Mouse (Mus musculus) midbrain, postnatal 0 days (tissue): Measurements from ENCODE around the gene Ptpn14. TPM values are rescaled to one million over a fixed set of nuclear protein-coding genes. Genes with fewer than 3 reads are reported as not detected.

Experiments
- ATAC-seq: fragments of 200-750 bp; cut with Nextera tagmentation; 2 replicates; pipeline ENCODE4 v1.8.0; 2017; ENCODE audit warnings: moderate number of reproducible peaks, mild to moderate bottlenecking, moderate TSS enrichment, moderate library complexity; ENCODE audit not compliant: low FRiP score
- DNase-seq: peaks from one replicate; pipeline ENCODE4 v3.0.0-alpha.2; 2015; ENCODE audit warnings: low spot score
- H3K27ac ChIP-seq: fragments of 300-500 bp; sonication (generic); 2 replicates; pipeline ENCODE4 v1.5.1; 2014; ENCODE audit warnings: low read depth, mild to moderate bottlenecking, low read length, mixed read lengths
- H3K27me3 ChIP-seq: fragments of 300-500 bp; sonication (generic); 2 replicates; pipeline ENCODE4 v1.6.1; 2014; ENCODE audit warnings: low read length, control low read depth, mixed read lengths; ENCODE audit not compliant: insufficient read depth
- H3K36me3 ChIP-seq: fragments of 300-500 bp; sonication (generic); 2 replicates; pipeline ENCODE4 v1.6.1; 2014; ENCODE audit warnings: low read length, control low read depth, mixed read lengths; ENCODE audit not compliant: insufficient read depth
- H3K4me1 ChIP-seq: fragments of 300-500 bp; sonication (generic); 2 replicates; pipeline ENCODE4 v1.6.1; 2014; ENCODE audit warnings: mild to moderate bottlenecking, control low read depth, antibody characterized with exemption, low read length, mixed read lengths; ENCODE audit not compliant: insufficient read depth
- H3K4me2 ChIP-seq: fragments of 300-500 bp; sonication (generic); 2 replicates; pipeline ENCODE4 v1.6.1; 2014; ENCODE audit warnings: low read depth, mild to moderate bottlenecking, low read length, mixed read lengths; ENCODE audit not compliant: poor library complexity, severe bottlenecking
- H3K4me3 ChIP-seq: fragments of 300-500 bp; sonication (generic); 2 replicates; pipeline ENCODE4 v1.5.1; 2014; ENCODE audit warnings: low read depth, mild to moderate bottlenecking, low read length, moderate library complexity
- H3K9ac ChIP-seq: fragments of 300-500 bp; sonication (generic); replicated peaks from 2 replicates; pipeline ENCODE4 v1.6.1; 2014; ENCODE audit warnings: mild to moderate bottlenecking, low read length, moderate library complexity, mixed read lengths; ENCODE audit not compliant: poor library complexity, severe bottlenecking
- H3K9me3 ChIP-seq: fragments of 300-500 bp; sonication (generic); 2 replicates; pipeline ENCODE4 v1.6.1; 2016; ENCODE audit warnings: low read length, control low read depth
- CTCF ChIP-seq: IDR thresholded peaks from 2 replicates; pipeline ENCODE4 v1.5.1; 2016; ENCODE audit warnings: antibody characterized with exemption, mild to moderate bottlenecking
- WGBS: fragments of 180-500 bp; shearing (Covaris S2); extraction: QIAGEN DNeasy Blood & Tissue Kit; methylation state at CpG from one replicate; pipeline ENCODE4 v1.1.7; 2014; 5-methylcytosine and 5-hydroxymethylcytosine counted together
- polyA plus RNA-seq: library from polyadenylated mRNA; unstranded; fragments of >200 nt; fragmentation: Nextera tagmentation; extraction: Ambion mirVana; gene quantifications from 2 replicates; pipeline ENCODE4 v1.2.1, GENCODE M21; 2015
- total RNA-seq: library from RNA; depleted of rRNA; stranded (reverse); fragments of >200 nt; gene quantifications from 2 replicates; pipeline ENCODE4 v1.2.3, GENCODE M21; 2014

Ptpn14 gene
- total and polyA plus RNA-seq, 2 experiments from 2014 or later: 1.1 to 6.5 TPM

DNA sequence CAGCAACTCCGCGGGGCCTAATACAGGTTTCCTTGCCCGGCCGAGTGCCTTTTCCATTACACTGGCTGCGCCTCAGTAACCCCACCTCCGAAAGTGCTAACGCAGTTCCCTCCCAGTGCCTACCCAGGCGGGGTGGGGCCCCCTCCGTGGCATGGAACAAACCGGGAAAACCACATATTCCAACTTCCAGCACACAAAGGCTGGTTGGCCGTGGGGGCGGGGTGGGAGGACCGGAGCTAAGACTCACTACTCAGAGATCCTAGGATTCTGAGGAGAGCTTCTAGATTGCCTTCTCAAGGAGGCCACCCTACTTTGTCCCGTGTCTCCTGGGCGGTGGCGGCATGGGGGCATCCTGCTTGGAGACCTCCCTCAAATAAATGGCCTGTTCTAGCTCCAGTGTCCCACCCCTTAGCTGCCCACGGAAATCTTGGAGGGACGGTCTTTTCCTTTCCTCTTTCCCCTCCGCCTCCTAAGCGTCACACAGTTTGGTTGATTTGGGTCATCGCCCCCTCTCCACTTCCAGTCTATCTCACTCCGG is 653 bp upstream of the Ptpn14 start:
- DNase-seq (no peak), ATAC-seq (0 out of 2 replicates have a peak, but pooled peaks have one; percentile 12)
- Histone ChIP-seq H3K27ac (no peak overlapping the region), H3K4me2 (peak overlapping the region; percentile 98), H3K36me3 (no peaks in the 10 kb centered on the region), H3K9me3 (no peaks in the 10 kb centered on the region), H3K9ac (0 out of 2 replicates have a peak overlapping the region, but pooled peaks have one; percentile 52), H3K27me3 (peaks cover 41% of the 10 kb centered on the region), H3K4me1 (no peaks in the 10 kb centered on the region), H3K4me3 (peak overlapping the region; percentile 62)
- WGBS: 3% methylated on average over 22 of the region's 22 CpGs
- no peak for TF ChIP-seq CTCF

GRCm38 (mm10) chr1:189728784-189729115 is 682 bp downstream of the Ptpn14 start:
- H3K4me2 ChIP-seq: peak overlapping the region; percentile 98
- no peaks in the 10 kb centered on the region for H3K4me1 ChIP-seq
- TF ChIP-seq CTCF: no peak
- no peaks in the 10 kb centered on the region for H3K9me3 ChIP-seq
- DNase-seq: no peak
- peaks cover 41% of the 10 kb centered on the region for H3K27me3 ChIP-seq
- no peak overlapping the region for H3K27ac ChIP-seq
- ATAC-seq: no peak
- peak overlapping the region; percentile 62 for H3K4me3 ChIP-seq
- H3K9ac ChIP-seq: peak overlapping the region; percentile 52; the same call in 1 of the 2 replicates
- H3K36me3 ChIP-seq: no peaks in the 10 kb centered on the region
- WGBS: under 1% methylated on average over 15 of the region's 15 CpGs

DNA sequence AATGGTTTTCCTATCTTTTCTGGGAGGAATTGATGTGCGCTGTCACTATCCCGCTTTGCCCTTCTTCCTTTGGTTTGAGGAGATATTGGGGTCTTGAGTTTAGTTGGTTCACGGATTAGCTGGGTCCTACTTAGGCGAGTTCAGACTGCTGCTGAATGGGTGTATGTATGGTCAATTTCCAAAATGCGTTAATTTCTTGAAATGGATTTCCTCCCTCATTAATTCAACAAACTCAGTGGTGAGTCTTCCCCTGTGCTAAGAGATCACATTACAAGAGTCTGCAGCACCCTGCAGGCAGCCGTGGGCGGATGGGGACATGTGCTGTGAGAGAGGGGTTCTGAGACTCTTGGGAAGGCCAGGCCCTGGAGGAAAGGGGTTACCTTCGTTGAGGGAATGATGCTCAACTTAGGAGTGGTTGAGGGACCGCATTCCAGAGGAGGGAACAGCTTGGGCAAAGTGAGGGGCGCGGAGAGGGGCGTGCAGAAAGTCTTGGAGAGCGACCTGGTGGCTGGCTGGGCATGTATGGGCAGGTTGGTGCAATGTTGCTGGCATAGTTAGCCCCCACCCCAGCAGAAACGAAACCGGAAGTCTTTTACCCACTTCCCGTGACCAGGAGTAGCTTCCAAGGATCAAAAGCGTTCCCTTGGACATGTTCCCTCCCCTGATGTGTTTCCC is 1.2 kb downstream of the Ptpn14 start:
- H3K9ac ChIP-seq: no peak overlapping the region
- no peak overlapping the region for H3K27ac ChIP-seq
- ATAC-seq: no peak
- H3K27me3 ChIP-seq: peaks cover 41% of the 10 kb centered on the region
- H3K4me2 ChIP-seq: peak overlapping the region; percentile 98
- 19% methylated on average over 17 of the region's 17 CpGs for WGBS
- H3K4me3 ChIP-seq: peak overlapping the region; percentile 62; the same call in 1 of the 2 replicates
- H3K36me3 ChIP-seq: no peaks in the 10 kb centered on the region
- no peaks in the 10 kb centered on the region for H3K9me3 ChIP-seq
- no peaks in the 10 kb centered on the region for H3K4me1 ChIP-seq
- TF ChIP-seq CTCF: no peak
- no peak for DNase-seq

GRCm38 (mm10) chr1:189731697-189732096 is 3.6 kb downstream of the Ptpn14 start:
- Histone ChIP-seq H3K9ac (no peak overlapping the region), H3K36me3 (no peaks in the 10 kb centered on the region), H3K4me2 (no peak overlapping the region), H3K27me3 (peaks cover 37% of the 10 kb centered on the region), H3K27ac (no peak overlapping the region), H3K4me3 (no peak overlapping the region), H3K4me1 (no peaks in the 10 kb centered on the region), H3K9me3 (no peaks in the 10 kb centered on the region)
- TF ChIP-seq CTCF: no peak
- ATAC-seq: no peak
- peak; percentile 33 for DNase-seq
- 73% methylated on average over 10 of the region's 10 CpGs for WGBS

DNA sequence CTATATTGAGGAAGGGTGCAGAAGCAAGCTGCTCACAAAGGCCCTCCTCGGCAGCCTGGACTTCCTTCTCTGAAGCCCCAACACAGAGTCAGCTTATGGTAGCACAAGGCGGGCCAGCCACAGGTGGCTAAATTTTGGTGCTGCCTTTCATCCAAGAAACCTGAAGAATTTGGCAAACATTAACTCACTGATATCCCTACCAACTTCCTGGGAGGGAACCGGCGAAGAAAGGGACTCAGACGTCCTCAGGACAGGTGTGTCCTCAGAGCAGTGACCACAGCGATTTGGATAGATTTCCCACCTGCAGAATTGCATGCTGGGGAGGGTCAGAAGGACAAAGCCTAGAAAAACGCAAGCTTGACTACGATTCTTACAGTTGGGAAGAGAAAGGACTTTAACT is 4.1 kb downstream of the Ptpn14 start:
- Histone ChIP-seq H3K9me3 (no peaks in the 10 kb centered on the region), H3K4me1 (no peaks in the 10 kb centered on the region), H3K36me3 (no peaks in the 10 kb centered on the region), H3K27me3 (peaks cover 33% of the 10 kb centered on the region), H3K9ac (no peak overlapping the region), H3K27ac (no peak overlapping the region), H3K4me3 (no peak overlapping the region), H3K4me2 (no peak overlapping the region)
- DNase-seq (no peak), ATAC-seq (no peak)
- 80% methylated on average over 8 of the region's 8 CpGs for WGBS
- TF ChIP-seq CTCF: no peak

- Histone ChIP-seq H3K4me1 (no peaks in the 10 kb centered on the region), H3K27ac (no peak overlapping the region), H3K36me3 (no peaks in the 10 kb centered on the region), H3K4me2 (no peak overlapping the region), H3K4me3 (no peak overlapping the region), H3K9me3 (no peaks in the 10 kb centered on the region), H3K9ac (no peak overlapping the region), H3K27me3 (no peaks in the 10 kb centered on the region)
- ATAC-seq: no peak
- TF ChIP-seq CTCF: no peak
- WGBS: 93% methylated on average over 7 of the region's 7 CpGs
- no peak for DNase-seq
These were observed 12.0 kb downstream of the Ptpn14 start for GRCm38 (mm10) chr1:189740075-189740474.
